Mouse (Mus musculus) urinary bladder, adult 2 months (tissue): Measurements from ENCODE around the gene Ubash3b. TPM values are rescaled to one million over a fixed set of nuclear protein-coding genes. Genes with fewer than 3 reads are reported as not detected.

Experiments used
- DNase-seq: peaks from one replicate; pipeline ENCODE4 v3.0.0; 2022; ENCODE audit warnings: low spot score
- polyA plus RNA-seq: library from polyadenylated mRNA; depleted of rRNA; stranded (reverse); fragments of >200 nt; gene quantifications from 2 replicates; pipeline ENCODE4 v1.2.3, GENCODE M21; 2012; rRNA removed

Gene Ubash3b
- polyA plus RNA-seq, 1 experiment = 4.6 TPM

- no peak for DNase-seq
Measured at GRCm38 (mm10) chr9:40997116-40997779, 164.2 kb downstream of the Ubash3b start.

GRCm38 (mm10) chr9:40994075-40994474 lies 167.4 kb downstream of the Ubash3b start:
- no peak for DNase-seq

DNA sequence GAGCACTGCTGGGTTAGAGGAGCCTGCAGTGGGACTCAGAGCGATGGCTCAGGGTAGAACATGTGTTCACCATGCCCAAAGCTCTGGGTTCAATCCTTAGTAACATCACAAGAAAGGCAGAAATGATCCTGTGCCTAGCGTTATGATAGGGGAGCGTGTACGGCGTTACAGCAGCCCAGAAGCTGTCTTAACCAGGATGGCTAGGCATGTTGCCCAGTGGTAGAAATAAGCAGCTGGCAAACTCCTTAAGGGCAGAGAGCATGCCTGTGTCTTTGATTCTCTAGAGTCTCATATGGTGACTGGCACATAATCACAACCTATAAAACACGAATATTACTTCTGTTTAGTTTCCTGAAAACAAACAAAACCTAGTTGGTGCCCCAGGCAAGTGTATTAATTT lies 170.0 kb downstream of the Ubash3b start:
- no peak for DNase-seq

DNA sequence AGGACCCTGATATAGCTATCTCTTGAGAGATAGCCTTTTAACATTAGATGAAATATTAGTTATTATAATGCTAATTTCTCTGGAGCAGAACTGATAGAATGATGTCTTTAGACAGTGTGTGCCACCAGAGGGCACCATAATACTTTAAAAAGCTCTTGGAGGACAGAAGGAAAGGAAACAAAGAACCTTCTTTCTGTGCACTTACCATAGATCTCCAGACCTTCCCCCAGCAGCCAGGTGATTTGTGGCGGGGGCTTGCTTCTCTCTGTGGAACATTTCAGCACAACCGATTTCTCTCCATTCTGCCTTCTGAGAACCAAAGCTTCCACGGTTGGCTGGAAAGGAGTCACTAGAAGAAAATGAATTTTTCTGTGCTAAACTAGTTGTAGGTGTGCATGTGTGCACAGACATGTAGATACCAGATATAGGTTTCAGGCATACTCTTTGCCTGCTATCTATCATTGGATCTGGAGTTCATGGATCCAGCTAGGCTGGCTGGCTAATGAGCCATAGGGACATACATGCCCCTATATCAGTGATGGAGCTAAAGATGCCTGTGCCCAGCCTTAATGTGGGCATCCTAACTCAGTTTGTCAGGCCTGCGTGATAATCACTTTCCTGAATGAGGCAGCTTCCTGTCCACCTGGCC lies 171.4 kb downstream of the Ubash3b start:
- no peak for DNase-seq

DNA sequence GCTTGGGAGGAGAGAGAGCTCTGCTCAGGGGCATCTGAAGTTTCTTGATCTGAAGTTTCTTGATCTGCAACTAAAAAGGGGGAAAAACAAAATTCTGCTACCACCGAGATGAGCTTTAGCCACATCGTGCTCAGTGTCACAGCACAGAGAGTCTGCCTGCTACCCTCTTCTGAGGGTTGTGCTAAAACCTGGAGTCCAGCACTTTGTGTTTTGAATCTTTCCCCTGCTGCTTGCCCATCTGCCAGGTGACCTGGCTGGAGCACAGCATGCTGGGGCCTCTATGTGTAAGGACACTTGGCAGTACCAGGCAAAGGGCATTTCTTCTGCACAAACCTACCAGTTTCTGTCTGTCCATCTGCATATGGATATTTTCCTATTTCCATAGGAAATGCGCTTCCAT lies 177.2 kb downstream of the Ubash3b start:
- no peak for DNase-seq

DNA sequence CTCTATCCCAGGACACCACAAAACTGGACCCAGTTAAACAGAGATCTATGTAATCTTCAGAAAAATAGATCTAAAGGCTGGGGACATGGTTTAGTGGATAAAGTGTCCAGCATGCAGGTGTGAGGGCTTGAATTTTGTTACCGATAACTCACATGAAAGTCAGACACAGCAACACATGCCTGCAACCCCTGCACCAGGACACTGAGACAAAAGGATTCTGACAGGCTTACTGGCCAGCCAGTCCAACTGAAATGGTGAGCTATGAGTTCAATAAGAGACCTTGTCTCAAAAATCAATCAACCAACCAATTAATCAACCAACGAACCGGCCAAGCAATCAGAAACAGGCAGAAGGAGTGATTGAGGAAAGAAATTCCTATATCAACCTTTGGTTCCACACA lies 177.7 kb downstream of the Ubash3b start:
- DNase-seq = no peak

GRCm38 (mm10) chr9:40982480-40982879 lies 179.0 kb downstream of the Ubash3b start:
- no peak for DNase-seq

DNA sequence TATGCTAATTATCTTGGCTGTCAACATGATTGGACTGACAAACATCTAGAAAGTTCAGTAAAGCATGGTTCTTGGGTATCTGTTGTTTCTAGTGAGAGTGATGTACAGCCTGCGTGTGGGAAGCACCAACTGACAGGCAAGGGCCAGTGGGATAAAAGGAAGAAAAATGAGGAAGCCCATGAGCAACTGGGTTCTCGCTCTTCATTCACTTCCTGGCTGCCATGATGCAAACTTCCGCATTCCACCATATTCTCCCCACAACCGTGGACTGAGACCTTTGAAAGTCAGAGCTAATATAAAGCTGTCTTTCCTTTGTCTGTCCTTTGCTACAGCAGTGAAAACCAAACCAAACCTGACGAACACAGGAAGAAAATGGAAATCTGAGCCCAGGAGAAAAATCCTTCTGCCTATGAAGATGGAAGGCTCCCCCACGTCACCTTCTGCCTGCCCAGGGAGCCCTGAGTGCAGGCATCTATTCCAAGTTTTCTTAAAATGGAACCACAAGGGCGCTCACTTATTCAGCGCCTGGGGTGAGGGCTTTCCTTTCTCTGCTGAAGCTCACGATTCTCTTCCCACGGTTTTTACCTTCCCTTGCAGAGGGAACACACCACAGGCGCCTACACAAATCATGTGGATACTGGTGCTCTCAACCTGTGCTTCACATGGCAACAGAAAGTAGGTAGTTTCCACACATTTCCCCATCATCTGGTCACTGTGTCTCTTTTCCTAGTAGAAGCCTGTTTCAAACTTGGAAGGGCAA lies 187.3 kb downstream of the Ubash3b start:
- no peak for DNase-seq

DNA sequence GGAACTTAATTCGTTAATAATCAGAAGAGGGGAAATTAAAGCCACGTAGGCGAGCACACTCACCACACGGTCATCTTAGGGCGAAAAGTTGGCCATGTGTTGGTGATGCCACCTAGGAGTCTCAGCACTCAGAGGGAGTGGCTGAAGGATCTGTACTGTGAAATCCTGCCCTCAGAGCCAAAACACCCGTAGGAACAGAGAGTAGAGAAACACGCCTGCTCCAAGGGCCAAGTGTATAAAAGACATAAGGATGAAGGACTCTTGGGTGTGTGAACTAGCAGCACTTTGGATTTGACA lies 197.1 kb downstream of the Ubash3b start:
- no peak for DNase-seq

DNA sequence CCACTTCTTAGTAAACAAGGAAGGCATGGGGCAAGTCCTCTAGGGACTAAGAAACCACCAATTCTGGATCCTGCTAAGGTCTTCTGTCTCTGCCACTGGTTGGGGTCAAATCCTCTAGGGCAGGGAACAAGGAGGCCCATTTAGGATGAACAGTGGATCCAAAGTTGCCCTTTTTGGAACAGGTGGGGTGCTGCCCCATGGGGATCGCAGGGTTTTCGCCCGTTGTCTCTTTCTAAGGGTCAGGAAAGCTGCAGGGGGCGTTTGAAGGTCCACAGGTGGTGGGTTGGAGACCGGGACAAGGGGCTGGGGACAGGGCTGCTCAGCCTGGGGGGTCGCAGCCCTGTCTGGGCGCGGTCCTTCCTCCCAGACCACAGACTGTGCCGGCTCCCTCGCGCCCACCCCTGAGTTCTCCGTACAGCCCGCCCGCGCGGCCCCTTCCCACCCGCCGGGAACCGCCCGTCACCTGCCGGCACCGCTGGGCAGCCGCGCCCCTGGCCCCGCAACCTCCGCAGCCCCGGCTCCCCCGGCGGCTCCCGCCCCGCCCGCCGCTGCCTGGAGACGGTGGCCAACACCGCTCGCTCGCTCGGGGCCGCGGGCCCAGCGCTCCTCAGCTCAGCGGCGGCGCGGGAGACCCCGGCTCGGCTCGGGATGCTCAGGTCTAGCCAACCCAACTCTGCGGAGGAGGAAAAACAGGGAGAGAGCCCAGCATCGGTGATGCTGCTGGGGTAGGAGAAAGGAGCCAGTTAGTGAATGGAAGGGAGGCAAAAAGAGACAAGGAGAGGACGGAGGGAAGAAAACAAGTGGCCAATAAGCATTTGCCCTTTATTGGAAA lies 197.7 kb downstream of the Ubash3b start, which contains the start of gene Jhy:
Gene Jhy (minus strand): TSS at position 533 of the 832 bp plus-strand sequence.
- no peak for DNase-seq

DNA sequence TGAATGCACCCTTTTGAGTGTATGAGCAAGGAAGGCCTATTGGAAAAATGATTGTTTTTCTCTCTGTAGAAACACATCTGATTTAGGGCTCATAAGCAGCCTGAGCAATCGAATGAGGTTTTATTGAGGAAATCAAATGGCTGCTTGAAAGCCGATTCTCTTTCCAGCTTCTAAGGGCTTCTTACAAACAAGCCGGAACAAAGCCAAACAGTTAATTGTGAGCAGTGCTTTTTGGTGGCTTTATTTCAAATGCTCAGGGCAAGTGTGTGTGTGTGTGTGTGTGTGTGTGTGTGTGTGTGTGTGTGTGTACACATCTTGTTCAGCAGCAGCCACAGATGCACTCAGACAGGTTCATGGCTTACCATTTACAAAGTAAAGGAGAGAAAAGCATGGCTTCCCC lies 200.1 kb downstream of the Ubash3b start:
- DNase-seq = no peak

Other genes starting within 250 kb of the Ubash3b start
- not detected in 2 replicates for gene Jhy, start 197.6 kb downstream of the Ubash3b start, polyA plus RNA-seq
- 0.08 and 0.10 TPM in 2 replicates for gene Crtam, start 157.1 kb downstream of the Ubash3b start, polyA plus RNA-seq